In genomic region chr1:35869381-35870143, GRCm38 (mm10) we compare ENCODE assay signal across 8 mouse cellular contexts.
DNase-seq lines count a peak whose midpoint lies in the region; ATAC-seq and TF ChIP-seq lines count a peak whose summit lies in the region.

No protein-coding gene starts in this region.

- 59% methylated on average over 17 of the region's 17 CpGs for WGBS in intestine, embryonic 14.5 days
- WGBS in intestine, postnatal 0 days: 56% methylated on average over 17 of the region's 17 CpGs
- WGBS in kidney, adult 2 months: 62% methylated on average over 17 of the region's 17 CpGs
- WGBS in midbrain, embryonic 14.5 days: 16% methylated on average over 17 of the region's 17 CpGs

- H3K9me3 ChIP-seq in intestine, embryonic 14.5 days (ENCODE audit: control insufficient read depth, low read length): no peaks in the 10 kb centered on the region
- H3K9me3 ChIP-seq in intestine, postnatal 0 days (ENCODE audit: control insufficient read depth): no peaks in the 10 kb centered on the region
- no peaks in the 10 kb centered on the region for H3K9me3 ChIP-seq in midbrain, embryonic 14.5 days (ENCODE audit: control insufficient read depth, low read length)

- no peaks in the 10 kb centered on the region for H3K27me3 ChIP-seq in intestine, embryonic 14.5 days (replicated peaks; ENCODE audit: control insufficient read depth, insufficient read depth, low read length)
- H3K27me3 ChIP-seq in intestine, postnatal 0 days (replicated peaks; ENCODE audit: control insufficient read depth, insufficient read depth, low read length): no peaks in the 10 kb centered on the region
- H3K27me3 ChIP-seq in kidney, adult 2 months (replicated peaks; ENCODE audit: control insufficient read depth, insufficient read depth, low read length): no peaks in the 10 kb centered on the region
- no peaks in the 10 kb centered on the region for H3K27me3 ChIP-seq in midbrain, embryonic 14.5 days (ENCODE audit: control insufficient read depth, insufficient read depth, low read length)

- ATAC-seq in intestine, embryonic 14.5 days (replicated peaks; ENCODE audit: low FRiP score, low TSS enrichment, low read depth): 0 out of 2 replicates have a peak, but pooled peaks have one; percentile 32
- no peak for ATAC-seq in intestine, postnatal 0 days
- peak; percentile 95 for ATAC-seq in midbrain, embryonic 14.5 days (ENCODE audit: low FRiP score, low TSS enrichment)

- no peak overlapping the region for H3K4me2 ChIP-seq in intestine, embryonic 14.5 days (ENCODE audit: low read length)
- H3K4me2 ChIP-seq in intestine, postnatal 0 days (replicated peaks; ENCODE audit: low read depth): no peak overlapping the region
- H3K4me2 ChIP-seq in midbrain, embryonic 14.5 days (ENCODE audit: low read length): peak overlapping the region; percentile 52

- no peak for TF ChIP-seq CTCF in intestine, postnatal 0 days (IDR thresholded peaks at IDR 0.05; ENCODE audit: low read depth)
- TF ChIP-seq CTCF in gastrocnemius, adult 2 months (IDR thresholded peaks at IDR 0.05): no peak
- TF ChIP-seq CTCF in kidney, adult 2 months (conservative IDR thresholded peaks at IDR 0.05; ENCODE audit: insufficient read depth, insufficient read length, low read depth, low read length): no peak

- DNase-seq in intestine, embryonic 14.5 days (ENCODE audit: low spot score): no peak
- DNase-seq in embryo, embryonic 10 days (ENCODE audit: low spot score): peak; percentile 92
- peak; percentile 63 for DNase-seq in gastrocnemius, adult 2 months
- DNase-seq in kidney, adult 2 months: peak; percentile 61
- peak; percentile 77 for DNase-seq in left cerebral cortex, postnatal 4 days
- DNase-seq in midbrain, embryonic 14.5 days: peak; percentile 93
- DNase-seq in spleen, postnatal 10 days (ENCODE audit: low spot score in 2 of 2): peak; percentile 32 to 57

- no peak for TF ChIP-seq POLR2A in kidney, adult 2 months (IDR thresholded peaks at IDR 0.05; ENCODE audit: low read depth, low read length)

- no peak overlapping the region for H3K27ac ChIP-seq in intestine, embryonic 14.5 days (ENCODE audit: low read depth)
- no peak overlapping the region for H3K27ac ChIP-seq in intestine, postnatal 0 days (ENCODE audit: low read depth, low read length)
- H3K27ac ChIP-seq in gastrocnemius, adult 2 months: no peak overlapping the region
- no peak overlapping the region for H3K27ac ChIP-seq in kidney, adult 2 months (ENCODE audit: insufficient read depth, low read depth, low read length)
- peak overlapping the region; percentile 45; the same call in 1 of the 2 replicates for H3K27ac ChIP-seq in midbrain, embryonic 14.5 days (replicated peaks; ENCODE audit: low read depth, low read length)

- H3K9ac ChIP-seq in intestine, embryonic 14.5 days (ENCODE audit: low read length): no peak overlapping the region
- no peak overlapping the region for H3K9ac ChIP-seq in intestine, postnatal 0 days (ENCODE audit: low read depth, low read length)
- no peak overlapping the region for H3K9ac ChIP-seq in midbrain, embryonic 14.5 days (replicated peaks; ENCODE audit: low read length)

- H3K36me3 ChIP-seq in intestine, embryonic 14.5 days (ENCODE audit: control insufficient read depth, insufficient read depth, low read length): no peaks in the 10 kb centered on the region
- no peaks in the 10 kb centered on the region for H3K36me3 ChIP-seq in intestine, postnatal 0 days (ENCODE audit: control insufficient read depth, insufficient read depth)
- no peaks in the 10 kb centered on the region for H3K36me3 ChIP-seq in kidney, adult 2 months (ENCODE audit: control insufficient read depth, insufficient read depth, low read length)
- no peaks in the 10 kb centered on the region for H3K36me3 ChIP-seq in midbrain, embryonic 14.5 days (ENCODE audit: control insufficient read depth, insufficient read depth, low read length)

- no peaks in the 10 kb centered on the region for H3K4me1 ChIP-seq in intestine, embryonic 14.5 days (replicated peaks; ENCODE audit: control insufficient read depth, insufficient read depth, low read length)
- no peaks in the 10 kb centered on the region for H3K4me1 ChIP-seq in intestine, postnatal 0 days (replicated peaks; ENCODE audit: control insufficient read depth, insufficient read depth, low read length)
- H3K4me1 ChIP-seq in kidney, adult 2 months (ENCODE audit: control insufficient read depth, insufficient read depth, low read length): 0 out of 2 replicates have a peak, but pooled peaks cover 3% of the 10 kb centered on the region
- peaks cover 15% of the 10 kb centered on the region for H3K4me1 ChIP-seq in midbrain, embryonic 14.5 days (ENCODE audit: control insufficient read depth, insufficient read depth, low read length)

- H3K4me3 ChIP-seq in intestine, embryonic 14.5 days (ENCODE audit: low read depth, low read length): no peak overlapping the region
- H3K4me3 ChIP-seq in intestine, postnatal 0 days (ENCODE audit: low read depth, low read length): no peak overlapping the region
- peak overlapping the region; percentile 33 for H3K4me3 ChIP-seq in gastrocnemius, adult 2 months
- H3K4me3 ChIP-seq in kidney, adult 2 months (ENCODE audit: insufficient read depth, low read depth, low read length): no peak overlapping the region
- peak overlapping the region; percentile 22; the same call in 1 of the 2 replicates for H3K4me3 ChIP-seq in midbrain, embryonic 14.5 days (replicated peaks; ENCODE audit: low read depth, low read length)

- intact Hi-C loops in gastrocnemius, adult 2 months (cut with DNase I): loop anchor here (10.0 kb wide), 1 partner anchor 265 kb away; no protein-coding TSS in a partner anchor
- intact Hi-C loops in left cerebral cortex, postnatal 4 days (cut with DNase I): no loop called here

Comparison
In these comparisons a context has a peak if more than half of its experiments do, and no peak if none do; other contexts are left out.
1. H3K4me3 ChIP-seq: peak in gastrocnemius, adult 2 months (single experiment) and midbrain, embryonic 14.5 days (single experiment); none in intestine, embryonic 14.5 days (single experiment), intestine, postnatal 0 days (single experiment) and kidney, adult 2 months (single experiment).